Mouse (Mus musculus) left cerebral cortex, adult 2 months (tissue): ENCODE data around the gene Car12. TPM values are rescaled to one million over a fixed set of nuclear protein-coding genes. Genes with fewer than 3 reads are reported as not detected.
A peak's percentile ranks its signal among the peaks of the same experiment; 100 is the strongest.

Experiments
- DNase-seq, 2 experiments: peaks; one replicate each; pipeline ENCODE4 v3.0.0; 2021 to 2022; ENCODE audit warnings: low spot score in 2 of 2, mixed read lengths in 1 of 2; ENCODE audit errors: extremely low spot score in 1 of 2
- H3K27ac ChIP-seq: fragments of 200-600 bp; 2 replicates; pipeline ENCODE4 v1.8.1; 2022
- H3K4me3 ChIP-seq: fragments of 200-600 bp; 2 replicates; pipeline ENCODE4 v1.8.1; 2022
- CTCF ChIP-seq: fragments of 200-600 bp; IDR thresholded peaks from 2 replicates; pipeline ENCODE4 v1.8.1; 2022; ENCODE audit warnings: antibody characterized with exemption, mild to moderate bottlenecking, moderate library complexity
- intact Hi-C: fragments of 180-260 bp; cut with DNase I; formaldehyde crosslinking; loops from one replicate; pipeline ENCODE4 v1.15.1; 2025
- total RNA-seq, 2 experiments: library from RNA; stranded (reverse); gene quantifications; 2 replicates each; pipeline ENCODE4 v1.2.3; 2021

The Car12 gene
- total RNA-seq, 2 experiments from 2014 or later = 17.4 to 19.2 TPM

DNA sequence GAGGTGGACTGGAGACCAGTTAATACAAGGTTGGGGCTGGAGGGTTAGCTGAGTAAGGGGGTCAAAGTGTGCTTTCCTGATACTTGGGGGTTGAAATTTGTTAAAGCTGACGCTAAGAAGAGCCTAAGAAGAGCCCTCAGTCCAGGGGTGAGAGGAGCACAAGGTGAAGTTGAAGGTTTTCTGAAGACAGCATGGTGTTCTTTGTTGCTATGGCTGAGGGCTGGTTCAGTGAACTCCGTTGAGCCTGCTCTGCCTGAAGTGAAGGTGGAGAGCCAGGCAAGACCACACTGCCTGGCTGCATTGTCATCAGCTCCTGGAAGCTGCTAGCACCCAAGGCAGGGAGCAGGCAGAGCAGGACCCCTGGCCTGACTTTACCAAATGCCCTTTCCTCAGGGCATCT lies 1.9 kb downstream of the Car12 start:
- no peak for DNase-seq
- Histone ChIP-seq H3K4me3 (no peak overlapping the region), H3K27ac (no peak overlapping the region)
- no peak for TF ChIP-seq CTCF
- intact Hi-C loops = no loop called here

DNA sequence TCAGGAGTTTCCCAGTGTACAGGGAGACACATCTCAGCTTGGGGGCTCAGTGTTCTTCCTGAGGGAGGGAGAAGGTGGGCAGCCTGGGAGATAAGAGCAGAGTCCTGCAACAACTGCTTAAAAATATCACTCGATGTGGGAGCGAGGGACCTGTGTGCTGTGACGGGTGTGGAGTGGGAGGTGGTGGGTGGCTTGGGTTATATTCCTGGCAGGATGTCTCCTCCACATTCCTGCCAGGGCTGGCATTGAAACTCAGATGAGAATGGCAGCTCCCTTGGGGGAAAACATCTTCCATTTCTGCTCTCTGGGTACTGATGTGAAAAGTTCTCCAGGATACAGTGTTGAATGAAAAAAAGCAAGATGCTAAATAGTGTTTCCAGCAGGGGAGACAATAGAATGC lies 3.0 kb downstream of the Car12 start:
- Histone ChIP-seq H3K27ac (no peak overlapping the region), H3K4me3 (no peak overlapping the region)
- peak; percentile 58 to 60 for DNase-seq
- no peak for TF ChIP-seq CTCF
- intact Hi-C loops = loop anchor here (2.0 kb wide), 1 partner anchor 16 kb away; no protein-coding TSS in a partner anchor

GRCm38 (mm10) chr9:66720686-66721450 lies 7.4 kb downstream of the Car12 start:
- no peak overlapping the region for H3K4me3 ChIP-seq
- intact Hi-C loops = no loop called here
- DNase-seq = no peak
- no peak overlapping the region for H3K27ac ChIP-seq
- TF ChIP-seq CTCF = no peak

DNA sequence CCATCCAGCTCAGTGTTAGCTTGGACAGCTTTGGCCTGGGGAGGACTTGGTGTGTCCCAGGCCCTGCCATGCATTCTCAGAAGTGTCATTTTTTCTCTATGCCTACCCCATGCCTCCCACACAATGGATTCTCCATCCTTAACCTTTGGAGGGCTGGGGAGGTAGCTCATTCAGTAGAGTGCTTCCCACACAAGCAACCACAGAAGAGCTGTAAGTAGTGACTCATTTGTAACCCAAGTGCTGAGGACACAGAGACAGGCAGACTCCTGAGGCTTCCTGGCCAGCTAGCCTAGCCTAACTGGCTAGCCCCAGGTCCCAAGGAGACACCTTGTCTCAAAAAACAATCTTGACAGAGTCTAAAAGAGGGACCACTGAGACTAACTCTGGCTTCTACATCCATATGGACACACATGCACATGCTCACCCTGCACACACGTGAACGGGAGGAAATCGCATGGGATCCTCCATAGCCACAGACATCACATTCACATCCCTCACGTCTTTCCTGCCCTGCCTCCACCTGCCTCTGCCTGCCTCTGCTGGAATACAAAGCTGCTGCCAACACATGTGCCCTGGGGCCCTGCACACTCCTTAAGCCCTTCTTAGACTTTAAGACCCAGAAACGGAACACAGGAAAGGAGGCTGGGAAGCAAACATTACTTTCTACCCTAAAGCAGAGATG lies 8.8 kb downstream of the Car12 start:
- intact Hi-C loops = no loop called here

GRCm38 (mm10) chr9:66722869-66723272 lies 9.4 kb downstream of the Car12 start:
- Histone ChIP-seq H3K4me3 (no peak overlapping the region), H3K27ac (no peak overlapping the region)
- DNase-seq = no peak
- intact Hi-C loops = no loop called here
- TF ChIP-seq CTCF = no peak

More for the DNA sequence above, 8.8 kb downstream of the Car12 start:
- no peak overlapping the region for H3K4me3 ChIP-seq
- TF ChIP-seq CTCF = no peak
- no peak for DNase-seq
- no peak overlapping the region for H3K27ac ChIP-seq

DNA sequence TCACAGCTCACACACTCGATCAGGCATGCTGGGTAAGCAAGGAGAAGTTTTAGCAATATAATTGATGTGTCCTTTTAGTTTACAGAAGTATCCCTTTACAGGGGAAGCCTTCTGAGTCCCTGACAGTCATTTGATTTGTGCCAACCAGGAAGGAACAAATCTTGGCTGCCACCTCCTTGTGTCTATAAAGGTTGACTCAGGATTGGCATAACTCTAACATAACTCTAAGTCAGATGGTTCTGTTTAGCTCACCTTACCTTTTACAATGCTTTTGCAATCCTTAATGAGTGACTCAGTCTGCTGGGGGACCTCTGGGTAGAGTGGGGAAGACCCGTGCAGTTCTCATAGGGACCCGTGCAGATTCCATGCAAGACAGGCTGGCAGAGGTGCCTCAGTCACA lies 12.1 kb downstream of the Car12 start:
- H3K4me3 ChIP-seq = no peak overlapping the region
- H3K27ac ChIP-seq = no peak overlapping the region
- no peak for TF ChIP-seq CTCF
- no peak for DNase-seq
- intact Hi-C loops = no loop called here

DNA sequence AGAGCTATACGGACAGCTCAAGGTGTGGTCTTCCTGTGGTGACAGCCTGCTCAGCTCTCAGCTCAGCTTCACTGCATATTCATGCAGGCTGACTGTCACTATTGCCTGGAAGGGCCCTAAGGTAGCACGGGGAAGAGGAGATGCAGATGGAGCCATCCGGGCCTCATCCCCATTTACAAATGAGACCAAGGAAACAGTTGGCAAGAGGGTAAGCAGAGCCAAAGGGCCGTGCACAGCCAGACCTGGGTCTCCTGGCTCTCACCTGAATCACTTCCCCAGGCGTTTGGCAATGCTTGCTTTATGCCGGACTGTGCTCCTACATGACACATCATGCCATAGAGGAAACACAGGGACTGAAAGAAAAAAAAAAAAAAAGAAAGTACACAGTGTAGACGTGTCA lies 13.8 kb downstream of the Car12 start:
- DNase-seq = no peak
- Histone ChIP-seq H3K4me3 (no peak overlapping the region), H3K27ac (no peak overlapping the region)
- intact Hi-C loops = no loop called here
- no peak for TF ChIP-seq CTCF

DNA sequence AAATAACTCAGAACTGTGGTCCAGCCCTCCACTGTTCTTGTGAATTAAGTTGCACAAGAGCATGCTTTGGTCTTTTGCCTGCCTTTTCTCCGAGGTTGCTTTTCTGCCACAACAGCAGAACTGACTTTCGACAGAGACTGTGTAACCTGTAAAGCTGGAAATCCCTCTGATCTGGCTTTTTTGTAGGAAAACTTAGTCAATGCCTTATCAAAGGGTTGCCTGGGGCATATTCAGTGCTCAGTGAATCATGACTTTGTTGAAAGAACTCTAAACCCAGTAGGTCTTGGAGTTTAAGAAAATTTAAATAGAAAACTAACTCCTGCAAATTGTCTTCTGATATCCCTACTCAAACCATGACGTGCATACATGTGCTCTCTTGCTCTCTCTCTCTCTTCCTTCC lies 17.1 kb downstream of the Car12 start:
- no peak overlapping the region for H3K4me3 ChIP-seq
- no peak overlapping the region for H3K27ac ChIP-seq
- intact Hi-C loops = no loop called here
- no peak for TF ChIP-seq CTCF
- DNase-seq = no peak

- TF ChIP-seq CTCF = no peak
- no peak for DNase-seq
- intact Hi-C loops = no loop called here
- no peak overlapping the region for H3K27ac ChIP-seq
- H3K4me3 ChIP-seq = no peak overlapping the region
Measured at GRCm38 (mm10) chr9:66731284-66731683, 17.8 kb downstream of the Car12 start.

- intact Hi-C loops = loop anchor here (2.0 kb wide), 1 partner anchor 16 kb away; no protein-coding TSS in a partner anchor
- Histone ChIP-seq H3K27ac (peak overlapping the region; percentile 24; the same call in 1 of the 2 replicates), H3K4me3 (no peak overlapping the region)
- DNase-seq = peak; percentile 71
- no peak for TF ChIP-seq CTCF
Measured at GRCm38 (mm10) chr9:66732791-66733691, 19.6 kb downstream of the Car12 start.

DNA sequence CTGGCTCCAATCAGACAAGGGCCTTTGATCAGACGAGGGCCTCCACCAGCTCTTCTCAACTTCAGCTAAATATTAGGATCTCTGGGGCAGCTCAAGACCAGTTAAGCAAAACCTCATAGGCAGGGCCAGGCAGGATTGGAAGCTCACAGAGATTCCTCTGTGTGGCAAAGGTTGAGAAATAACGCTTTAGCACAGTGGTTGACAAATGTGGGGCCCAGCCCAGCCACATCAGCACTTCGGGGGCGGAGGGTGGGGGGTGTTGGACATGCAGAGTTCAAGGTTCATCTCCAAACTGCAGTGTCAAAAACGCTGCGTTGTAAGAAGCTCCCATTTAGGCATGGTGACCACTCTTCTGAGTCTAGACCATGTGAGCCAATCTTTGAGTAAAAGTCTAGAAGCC lies 21.1 kb downstream of the Car12 start:
- no peak for TF ChIP-seq CTCF
- H3K27ac ChIP-seq = 0 out of 2 replicates have a peak overlapping the region, but pooled peaks have one; percentile 8

DNA sequence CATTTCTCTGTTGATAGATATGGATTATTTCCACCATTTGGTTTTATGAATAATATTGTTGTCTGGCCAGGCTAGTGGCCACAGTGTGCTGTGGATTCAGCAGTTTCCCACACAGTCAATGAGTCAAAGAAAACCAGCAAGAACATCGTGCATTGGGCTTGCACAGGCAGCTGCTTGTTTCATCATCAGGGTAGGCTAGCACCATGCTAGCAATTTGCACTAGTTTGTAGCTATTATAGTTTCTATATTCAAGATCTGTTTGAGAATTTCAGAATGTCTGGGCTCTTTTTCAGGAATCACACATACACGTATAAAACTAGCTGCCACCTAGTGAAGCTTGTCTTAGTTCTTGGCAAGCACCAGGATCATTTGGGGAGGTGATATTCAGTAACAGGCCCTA lies 21.6 kb downstream of the Car12 start:
- DNase-seq = no peak
- no peak overlapping the region for H3K4me3 ChIP-seq
- no peak overlapping the region for H3K27ac ChIP-seq
- intact Hi-C loops = no loop called here
- no peak for TF ChIP-seq CTCF

More for the DNA sequence above, 21.1 kb downstream of the Car12 start:
- DNase-seq = no peak
- no peak overlapping the region for H3K4me3 ChIP-seq
- intact Hi-C loops = no loop called here
